Mouse (Mus musculus) monocyte, adult 5-6 weeks (primary cell): Measurements from ENCODE around the gene Foxp1. TPM values are rescaled to one million over a fixed set of nuclear protein-coding genes. Genes with fewer than 3 reads are reported as not detected.

Source experiments
- ATAC-seq: fragments of 153-309, 156-312 bp; replicated peaks from 2 replicates; pipeline ENCODE4 v1.8.0; 2017; ENCODE audit warnings: mild to moderate bottlenecking; ENCODE audit not compliant: low TSS enrichment, insufficient number of reproducible peaks, severe bottlenecking, poor library complexity, low FRiP score
- total RNA-seq: library from RNA; stranded (forward); fragments of 200-1000, 200-491, 200-594 nt; gene quantifications from 3 replicates; pipeline ENCODE4 v1.2.3, GENCODE M21; 2017

The Foxp1 gene
- total RNA-seq, 1 experiment from 2014 or later, result 75.1 TPM

- ATAC-seq, result peak; percentile 22; the same call in 1 of the 2 replicates
These were observed 101.9 kb downstream of the Foxp1 start for GRCm38 (mm10) chr6:99420666-99421065.

DNA sequence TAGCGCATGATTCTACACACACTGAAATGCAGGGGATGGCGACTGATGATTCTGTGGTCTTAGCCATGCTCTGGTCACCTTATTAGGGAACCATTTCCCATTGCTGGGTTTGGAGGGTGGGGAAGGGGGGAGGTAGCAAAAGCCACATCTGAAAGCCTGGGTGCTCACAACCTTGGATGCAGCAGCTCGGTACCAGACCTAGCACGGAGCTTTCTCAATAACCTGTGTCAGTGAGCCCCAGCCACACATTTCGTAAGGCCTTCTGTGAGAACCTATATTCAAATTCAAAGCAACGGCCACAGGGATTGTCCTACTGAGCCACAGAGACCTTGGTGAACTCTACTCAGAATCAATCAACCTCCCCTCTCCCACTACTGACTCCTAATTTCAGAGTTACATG is 109.9 kb downstream of the Foxp1 start:
- ATAC-seq, result no peak

DNA sequence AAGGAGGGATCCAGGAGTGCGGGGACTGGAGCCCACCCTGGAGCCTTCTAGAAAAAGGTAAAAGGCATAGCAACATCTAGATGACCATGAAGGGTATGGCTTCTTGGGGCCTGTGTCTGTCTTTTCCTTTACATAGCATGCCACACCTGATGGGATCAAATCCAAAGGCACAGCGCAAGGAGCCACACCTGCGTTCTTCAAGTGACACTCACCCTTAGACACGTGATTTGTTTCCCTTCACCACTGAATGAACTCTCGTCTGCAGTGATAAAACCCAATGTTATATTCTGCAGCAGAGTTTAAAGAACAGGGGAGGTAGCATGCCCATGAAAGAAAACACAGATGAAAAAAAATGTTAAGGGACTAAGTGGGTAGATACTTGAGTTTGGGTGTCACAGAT is 112.9 kb downstream of the Foxp1 start:
- no peak for ATAC-seq

DNA sequence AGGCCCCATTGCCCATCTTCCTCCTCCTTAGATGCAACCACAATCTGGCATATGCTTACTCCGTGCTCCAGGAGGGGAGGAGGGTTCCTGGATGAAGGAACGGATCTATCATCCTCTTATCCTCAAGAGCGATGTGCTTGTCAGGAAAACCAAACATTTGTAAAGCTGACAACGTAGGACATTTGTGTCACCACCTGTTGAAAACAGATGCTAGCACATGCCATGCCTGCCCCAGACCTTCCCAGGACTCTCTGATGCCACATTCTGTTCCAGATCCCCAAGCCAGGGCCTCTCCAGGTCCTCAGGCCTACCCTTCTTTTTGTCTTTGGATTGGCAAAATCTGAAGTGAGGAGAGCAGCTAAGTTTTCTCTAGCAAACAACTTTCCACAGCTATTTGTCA is 113.6 kb downstream of the Foxp1 start:
- no peak for ATAC-seq

- ATAC-seq, result no peak
These were observed 118.6 kb downstream of the Foxp1 start for GRCm38 (mm10) chr6:99403755-99404390.

GRCm38 (mm10) chr6:99402941-99403340 is 119.6 kb downstream of the Foxp1 start:
- peak; percentile 54; the same call in 1 of the 2 replicates for ATAC-seq

- ATAC-seq, result 0 out of 2 replicates have a peak, but pooled peaks have one; percentile 16
These were observed 120.2 kb downstream of the Foxp1 start for GRCm38 (mm10) chr6:99402370-99402769.

DNA sequence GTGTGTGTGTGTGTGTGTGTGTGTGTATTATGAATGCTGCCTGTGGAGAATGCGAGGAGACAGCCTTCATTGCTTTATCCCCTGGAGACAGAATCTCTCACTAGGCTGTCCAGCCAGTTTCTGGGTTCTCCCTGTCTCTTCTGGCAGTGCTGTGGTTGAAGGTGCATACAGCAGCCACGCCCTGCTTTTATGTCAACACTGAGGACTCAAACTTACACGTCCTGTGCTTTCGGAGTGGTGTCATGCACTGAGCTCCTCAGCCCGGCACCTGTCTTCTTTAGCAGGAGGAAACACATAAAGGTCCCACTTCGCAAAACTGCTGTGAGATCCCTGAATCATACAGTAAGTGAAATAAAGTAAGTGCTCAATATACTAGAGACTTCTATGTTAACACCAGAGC is 120.7 kb downstream of the Foxp1 start:
- ATAC-seq, result no peak

- peak; percentile 44; the same call in 1 of the 2 replicates for ATAC-seq
These were observed 121.3 kb downstream of the Foxp1 start for GRCm38 (mm10) chr6:99401211-99401610.

GRCm38 (mm10) chr6:99395745-99396144 is 126.8 kb downstream of the Foxp1 start:
- ATAC-seq, result no peak

- no peak for ATAC-seq
These were observed 127.7 kb downstream of the Foxp1 start for GRCm38 (mm10) chr6:99394801-99395200.

- ATAC-seq, result no peak; the same call in 1 of the 2 replicates
These were observed 130.0 kb downstream of the Foxp1 start for GRCm38 (mm10) chr6:99392484-99392883.

GRCm38 (mm10) chr6:99388741-99389675 is 133.5 kb downstream of the Foxp1 start:
- peak; percentile 87 for ATAC-seq

- ATAC-seq, result no peak
These were observed 134.5 kb downstream of the Foxp1 start for GRCm38 (mm10) chr6:99388023-99388422.

DNA sequence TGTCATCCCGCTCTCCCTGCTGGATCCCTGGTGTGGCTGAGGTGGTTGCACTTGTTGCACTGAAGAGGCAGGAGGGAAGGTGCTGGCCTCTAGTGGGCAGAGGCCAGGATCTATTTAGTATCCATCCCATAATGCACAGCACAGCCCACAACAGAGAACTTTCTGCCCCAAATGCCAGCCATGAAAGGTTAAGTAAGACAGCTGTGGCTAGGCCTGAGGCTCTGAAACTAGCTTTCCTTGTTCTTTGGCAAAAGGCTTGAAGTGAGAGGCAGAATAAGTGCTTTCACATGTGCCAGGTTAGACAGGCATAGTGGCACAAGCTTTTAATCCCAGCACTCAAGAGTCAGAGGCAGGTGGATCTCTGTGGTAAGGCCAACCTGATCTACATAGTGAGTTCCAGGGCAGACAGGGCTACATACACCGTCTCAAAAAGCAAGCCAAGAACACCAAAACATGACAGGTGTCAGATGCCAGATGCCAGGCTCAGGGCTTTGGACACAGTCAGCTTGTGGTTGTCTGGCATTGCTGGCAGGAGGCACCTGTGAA is 137.4 kb downstream of the Foxp1 start:
- ATAC-seq, result peak; percentile 33; the same call in 1 of the 2 replicates

- no peak for ATAC-seq
These were observed 138.6 kb downstream of the Foxp1 start for GRCm38 (mm10) chr6:99383846-99384472.

DNA sequence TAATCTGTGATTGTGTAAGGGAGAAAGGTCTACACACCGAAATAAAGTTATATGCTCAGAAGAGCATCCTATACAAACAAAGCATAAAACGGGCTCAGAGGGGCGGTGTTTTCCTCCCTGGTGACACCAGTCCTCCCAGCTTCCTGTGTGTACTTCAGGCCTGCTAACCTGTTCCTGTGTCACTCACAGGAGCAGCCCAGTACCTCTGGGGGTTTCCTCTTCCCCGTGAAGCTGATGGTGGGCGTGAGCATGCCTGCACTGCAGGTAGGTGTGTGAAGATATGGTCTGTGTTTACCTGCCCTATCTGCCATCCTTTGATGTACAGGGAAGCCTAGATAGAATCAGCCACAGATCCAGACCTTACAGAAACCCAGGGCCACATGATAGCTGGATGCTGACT is 142.4 kb downstream of the Foxp1 start:
- ATAC-seq, result no peak

- ATAC-seq, result no peak
These were observed 143.4 kb downstream of the Foxp1 start for GRCm38 (mm10) chr6:99378997-99379710.
